ENCODE assay signal across 10 mouse cellular contexts in genomic region chr4:46684160-46684559, GRCm38 (mm10). TPM values are rescaled to one million over a fixed set of nuclear protein-coding genes. Genes with fewer than 3 reads are reported as not detected.
DNase-seq lines count a peak whose midpoint lies in the region; ATAC-seq lines count a peak whose summit lies in the region.
"Had no signal": no experiment of that assay in that cellular context is flagged by ENCODE, and none has a peak within 500 bp of the region (broad histone marks: within the 10 kb centered on the region; RNA-seq: fewer than 3 reads in every experiment).

No protein-coding gene starts in this region.

- no peaks in the 10 kb centered on the region for H3K9me3 ChIP-seq in hindbrain, embryonic 15.5 days
- no peaks in the 10 kb centered on the region for H3K9me3 ChIP-seq in hindbrain, embryonic 13.5 days
- no peaks in the 10 kb centered on the region for H3K9me3 ChIP-seq in limb, embryonic 10.5 days (replicated peaks)
- H3K9me3 ChIP-seq in liver, embryonic 11.5 days (ENCODE audit: control insufficient read depth, low read length) = no peaks in the 10 kb centered on the region
- H3K9me3 ChIP-seq: neural tube, embryonic 12.5 days had no signal

- WGBS in hindbrain, embryonic 15.5 days = 35% methylated on average over 6 of the region's 6 CpGs
- WGBS in hindbrain, embryonic 13.5 days = 45% methylated on average over 6 of the region's 6 CpGs
- 60% methylated on average over 6 of the region's 6 CpGs for WGBS in limb, embryonic 10.5 days
- WGBS in liver, embryonic 11.5 days = 78% methylated on average over 6 of the region's 6 CpGs

- H3K27me3 ChIP-seq in hindbrain, embryonic 15.5 days = 0 out of 2 replicates have a peak, but pooled peaks cover 5% of the 10 kb centered on the region
- H3K27me3 ChIP-seq in hindbrain, embryonic 13.5 days = peaks cover 12% of the 10 kb centered on the region; the same call in 1 of the 2 replicates
- H3K27me3 ChIP-seq in limb, embryonic 10.5 days (ENCODE audit: low read depth, poor library complexity, severe bottlenecking) = no peaks in the 10 kb centered on the region
- H3K27me3 ChIP-seq in liver, embryonic 11.5 days (replicated peaks; ENCODE audit: control insufficient read depth, insufficient read depth, low read length) = no peaks in the 10 kb centered on the region; the same call in 1 of the 2 replicates
- H3K27me3 ChIP-seq: neural tube, embryonic 12.5 days had no signal

- H3K27ac ChIP-seq in hindbrain, embryonic 15.5 days (replicated peaks) = no peak overlapping the region
- no peak overlapping the region for H3K27ac ChIP-seq in hindbrain, embryonic 13.5 days
- no peak overlapping the region for H3K27ac ChIP-seq in limb, embryonic 10.5 days
- no peak overlapping the region for H3K27ac ChIP-seq in liver, embryonic 11.5 days (ENCODE audit: low read depth, low read length)
- H3K27ac ChIP-seq: heart, embryonic 13.5 days; neural tube, embryonic 12.5 days had no signal

- H3K4me1 ChIP-seq in hindbrain, embryonic 15.5 days (replicated peaks) = peaks cover 4% of the 10 kb centered on the region; the same call in 1 of the 2 replicates
- 0 out of 2 replicates have a peak, but pooled peaks cover 7% of the 10 kb centered on the region for H3K4me1 ChIP-seq in hindbrain, embryonic 13.5 days (replicated peaks)
- no peaks in the 10 kb centered on the region for H3K4me1 ChIP-seq in limb, embryonic 10.5 days
- H3K4me1 ChIP-seq in liver, embryonic 11.5 days (replicated peaks; ENCODE audit: control insufficient read depth, insufficient read depth, low read length) = no peaks in the 10 kb centered on the region
- H3K4me1 ChIP-seq: heart, embryonic 13.5 days; neural tube, embryonic 12.5 days had no signal

- H3K4me2 ChIP-seq in hindbrain, embryonic 15.5 days = no peak overlapping the region
- H3K4me2 ChIP-seq in hindbrain, embryonic 13.5 days = no peak overlapping the region
- no peak overlapping the region for H3K4me2 ChIP-seq in liver, embryonic 11.5 days
- H3K4me2 ChIP-seq: heart, embryonic 13.5 days; neural tube, embryonic 12.5 days had no signal

- no peak overlapping the region for H3K4me3 ChIP-seq in hindbrain, embryonic 15.5 days
- no peak overlapping the region for H3K4me3 ChIP-seq in hindbrain, embryonic 13.5 days
- H3K4me3 ChIP-seq in limb, embryonic 10.5 days = no peak overlapping the region
- H3K4me3 ChIP-seq in liver, embryonic 11.5 days (ENCODE audit: low read depth, low read length) = no peak overlapping the region
- H3K4me3 ChIP-seq: heart, embryonic 13.5 days; neural tube, embryonic 12.5 days had no signal

- DNase-seq in brain, adult 2 months (ENCODE audit: low read depth, low spot score) = peak; percentile 92
- DNase-seq in cerebellum, postnatal 10 days = peak; percentile 66 to 69
- DNase-seq in left cerebral cortex, adult 11 months (ENCODE audit: low spot score) = peak; percentile 71
- no peak for DNase-seq in limb, embryonic 10.5 days (ENCODE audit: low spot score)
- no peak for DNase-seq in liver, embryonic 11.5 days (ENCODE audit: low spot score)
- no peak for DNase-seq in kidney, adult 9 months

- H3K36me3 ChIP-seq in hindbrain, embryonic 15.5 days = peaks cover 9% of the 10 kb centered on the region; the same call in 1 of the 2 replicates
- peaks cover 10% of the 10 kb centered on the region; the same call in 1 of the 2 replicates for H3K36me3 ChIP-seq in hindbrain, embryonic 13.5 days
- no peaks in the 10 kb centered on the region for H3K36me3 ChIP-seq in limb, embryonic 10.5 days
- H3K36me3 ChIP-seq in liver, embryonic 11.5 days (ENCODE audit: control insufficient read depth, insufficient read depth, low read length) = no peaks in the 10 kb centered on the region
- H3K36me3 ChIP-seq: heart, embryonic 13.5 days; neural tube, embryonic 12.5 days had no signal

- ATAC-seq in hindbrain, embryonic 15.5 days (ENCODE audit: low FRiP score, low read depth) = peak; percentile 64; the same call in 1 of the 2 replicates
- ATAC-seq in hindbrain, embryonic 13.5 days (ENCODE audit: low FRiP score) = no peak
- ATAC-seq in liver, embryonic 11.5 days (replicated peaks; ENCODE audit: low FRiP score) = no peak

- H3K9ac ChIP-seq in hindbrain, embryonic 15.5 days = no peak overlapping the region
- H3K9ac ChIP-seq in hindbrain, embryonic 13.5 days = no peak overlapping the region
- H3K9ac ChIP-seq in liver, embryonic 11.5 days (ENCODE audit: low read depth, low read length) = no peak overlapping the region
- H3K9ac ChIP-seq: heart, embryonic 13.5 days; neural tube, embryonic 12.5 days had no signal

RNA-seq across cellular contexts. Expression of gene Tbc1d2, which starts 34.2 kb away (rescaled TPM):
- polyA plus RNA-seq in hindbrain, embryonic 15.5 days (2015; fragmentation: Nextera tagmentation; extraction: Ambion mirVana) = 0.91 and 1.0 TPM in 2 replicates
- 0.73 and 0.75 TPM in 2 replicates for polyA plus RNA-seq in hindbrain, embryonic 13.5 days (2015; fragmentation: Nextera tagmentation; extraction: Ambion mirVana)
- 1.2 and 1.8 TPM in 2 replicates for polyA plus RNA-seq in limb, embryonic 10.5 days (2016; fragmentation: Nextera tagmentation; extraction: Ambion mirVana)
- polyA plus RNA-seq in liver, embryonic 11.5 days (2014; fragmentation: Nextera tagmentation; extraction: Ambion mirVana) = 0.58 and 0.70 TPM in 2 replicates

Comparison
In these comparisons a context has a peak if more than half of its experiments do, and no peak if none do; other contexts are left out.
1. DNase-seq: peak in brain, adult 2 months (single experiment), cerebellum, postnatal 10 days (2 of 2) and left cerebral cortex, adult 11 months (single experiment); none in limb, embryonic 10.5 days (single experiment), liver, embryonic 11.5 days (single experiment) and kidney, adult 9 months (single experiment).